Mouse (Mus musculus) forebrain, postnatal 0 days (tissue): ENCODE data around the gene Carmil1. TPM values are rescaled to one million over a fixed set of nuclear protein-coding genes. Genes with fewer than 3 reads are reported as not detected.

Experiments
- ATAC-seq: fragments of 200-750 bp; cut with Nextera tagmentation; 2 replicates; pipeline ENCODE4 v1.8.0; 2017; ENCODE audit warnings: mild to moderate bottlenecking, moderate library complexity
- DNase-seq: peaks from one replicate; pipeline ENCODE4 v3.0.0-alpha.2; 2015
- H3K27ac ChIP-seq: fragments of 300-500 bp; sonication (generic); 2 replicates; pipeline ENCODE4 v1.5.1; 2014; ENCODE audit warnings: low read depth, mild to moderate bottlenecking, antibody characterized with exemption, low read length, moderate library complexity, mixed read lengths
- H3K27me3 ChIP-seq: fragments of 300-500 bp; sonication (generic); 2 replicates; pipeline ENCODE4 v1.6.1; 2014; ENCODE audit warnings: mild to moderate bottlenecking, low read length, mixed read lengths; ENCODE audit not compliant: insufficient read depth
- H3K36me3 ChIP-seq: fragments of 300-500 bp; sonication (generic); 2 replicates; pipeline ENCODE4 v1.6.1; 2014; ENCODE audit warnings: mild to moderate bottlenecking, moderate library complexity; ENCODE audit not compliant: insufficient read depth
- H3K4me1 ChIP-seq: fragments of 300-500 bp; sonication (generic); 2 replicates; pipeline ENCODE4 v1.6.1; 2014; ENCODE audit warnings: antibody characterized with exemption; ENCODE audit not compliant: insufficient read depth
- H3K4me2 ChIP-seq: fragments of 300-500 bp; sonication (generic); 2 replicates; pipeline ENCODE4 v1.6.1; 2014; ENCODE audit warnings: low read depth, mild to moderate bottlenecking, moderate library complexity
- H3K4me3 ChIP-seq: fragments of 300-500 bp; sonication (generic); 2 replicates; pipeline ENCODE4 v1.5.1; 2014; ENCODE audit warnings: low read depth, low read length, mixed read lengths
- H3K9ac ChIP-seq: fragments of 300-500 bp; sonication (generic); 2 replicates; pipeline ENCODE4 v1.6.1; 2014; ENCODE audit warnings: mild to moderate bottlenecking
- H3K9me3 ChIP-seq: fragments of 300-500 bp; sonication (generic); 2 replicates; pipeline ENCODE4 v1.6.1; 2016; ENCODE audit warnings: low read length
- CTCF ChIP-seq: sonication (generic); IDR thresholded peaks from 2 replicates; pipeline ENCODE4 v1.5.1; 2016; ENCODE audit warnings: antibody characterized with exemption, control low read depth, low read depth
- WGBS: fragments of 180-500 bp; shearing (Covaris S2); extraction: QIAGEN DNeasy Blood & Tissue Kit; methylation state at CpG from one replicate; pipeline ENCODE4 v1.1.7; 2014; 5-methylcytosine and 5-hydroxymethylcytosine counted together
- polyA plus RNA-seq: library from polyadenylated mRNA; unstranded; fragments of >200 nt; fragmentation: Nextera tagmentation; extraction: Ambion mirVana; gene quantifications from 2 replicates; pipeline ENCODE4 v1.2.1, GENCODE M21; 2015
- total RNA-seq: library from RNA; depleted of rRNA; stranded (reverse); fragments of >200 nt; gene quantifications from 2 replicates; pipeline ENCODE4 v1.2.3, GENCODE M21; 2014

Gene Carmil1
- total and polyA plus RNA-seq, 2 experiments from 2014 or later: 30.2 to 47.9 TPM

- Histone ChIP-seq H3K9me3 (no peaks in the 10 kb centered on the region), H3K27me3 (no peaks in the 10 kb centered on the region), H3K4me3 (no peak overlapping the region), H3K4me2 (no peak overlapping the region), H3K36me3 (peaks cover 6% of the 10 kb centered on the region; the same call in 1 of the 2 replicates), H3K4me1 (no peaks in the 10 kb centered on the region), H3K9ac (no peak overlapping the region), H3K27ac (no peak overlapping the region)
- WGBS: 93% methylated on average over 6 of the region's 6 CpGs
- no peak for TF ChIP-seq CTCF
- DNase-seq (no peak), ATAC-seq (no peak)
Measured at GRCm38 (mm10) chr13:24094825-24095547, 185.6 kb downstream of the Carmil1 start.

GRCm38 (mm10) chr13:24093108-24093507, 187.5 kb downstream of the Carmil1 start:
- DNase-seq: no peak
- no peaks in the 10 kb centered on the region for H3K27me3 ChIP-seq
- H3K36me3 ChIP-seq: peaks cover 6% of the 10 kb centered on the region; the same call in 1 of the 2 replicates
- ATAC-seq: no peak
- no peak overlapping the region for H3K4me2 ChIP-seq
- no peaks in the 10 kb centered on the region for H3K9me3 ChIP-seq
- WGBS: 95% methylated on average over 3 of the region's 3 CpGs
- no peak overlapping the region for H3K27ac ChIP-seq
- no peak overlapping the region for H3K9ac ChIP-seq
- H3K4me1 ChIP-seq: no peaks in the 10 kb centered on the region
- H3K4me3 ChIP-seq: no peak overlapping the region
- no peak for TF ChIP-seq CTCF

GRCm38 (mm10) chr13:24092073-24092472, 188.5 kb downstream of the Carmil1 start:
- Histone ChIP-seq H3K9me3 (no peaks in the 10 kb centered on the region), H3K9ac (no peak overlapping the region), H3K27ac (no peak overlapping the region), H3K4me1 (no peaks in the 10 kb centered on the region), H3K27me3 (no peaks in the 10 kb centered on the region), H3K4me2 (no peak overlapping the region), H3K36me3 (peaks cover 6% of the 10 kb centered on the region; the same call in 1 of the 2 replicates), H3K4me3 (no peak overlapping the region)
- no peak for ATAC-seq
- no peak for TF ChIP-seq CTCF
- 93% methylated on average over 5 of the region's 5 CpGs for WGBS
- DNase-seq: no peak

DNA sequence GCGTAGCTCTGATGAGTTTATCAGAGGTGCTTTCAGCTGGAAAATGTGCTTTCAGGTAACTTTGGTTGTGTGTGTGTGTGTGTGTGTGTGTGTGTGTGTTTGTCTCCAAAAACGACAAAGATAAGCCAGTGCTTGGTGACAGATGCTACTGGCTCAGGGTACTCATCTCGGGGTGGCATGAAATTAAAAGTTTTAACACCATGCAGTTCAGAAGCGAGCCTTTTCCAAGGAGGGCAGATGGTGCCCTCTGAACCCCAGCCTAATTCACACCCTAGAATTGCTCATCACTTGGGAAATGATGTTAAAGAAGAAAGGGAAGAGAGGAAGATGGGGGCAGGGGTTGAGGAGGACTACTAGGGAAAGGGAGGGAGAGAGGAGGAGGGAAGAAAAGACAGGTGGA, 198.4 kb downstream of the Carmil1 start:
- H3K4me2 ChIP-seq: no peak overlapping the region
- H3K27ac ChIP-seq: 0 out of 2 replicates have a peak overlapping the region, but pooled peaks have one; percentile 23
- no peaks in the 10 kb centered on the region for H3K27me3 ChIP-seq
- H3K9me3 ChIP-seq: no peaks in the 10 kb centered on the region
- WGBS: 59% methylated on average over 4 of the region's 4 CpGs
- DNase-seq (no peak), ATAC-seq (peak; percentile 61)
- H3K4me3 ChIP-seq: no peak overlapping the region
- H3K9ac ChIP-seq: no peak overlapping the region
- TF ChIP-seq CTCF: no peak
- H3K4me1 ChIP-seq: no peaks in the 10 kb centered on the region
- peaks cover 5% of the 10 kb centered on the region for H3K36me3 ChIP-seq

- 65% methylated on average over 7 of the region's 7 CpGs for WGBS
- Histone ChIP-seq H3K9me3 (no peaks in the 10 kb centered on the region), H3K9ac (no peak overlapping the region), H3K4me3 (no peak overlapping the region), H3K4me2 (no peak overlapping the region), H3K27ac (0 out of 2 replicates have a peak overlapping the region, but pooled peaks have one; percentile 23), H3K4me1 (no peaks in the 10 kb centered on the region), H3K27me3 (no peaks in the 10 kb centered on the region), H3K36me3 (peaks cover 5% of the 10 kb centered on the region)
- ATAC-seq: peak; percentile 49
- TF ChIP-seq CTCF: no peak
- DNase-seq: peak; percentile 46
Measured at GRCm38 (mm10) chr13:24081698-24082097, 198.9 kb downstream of the Carmil1 start.

DNA sequence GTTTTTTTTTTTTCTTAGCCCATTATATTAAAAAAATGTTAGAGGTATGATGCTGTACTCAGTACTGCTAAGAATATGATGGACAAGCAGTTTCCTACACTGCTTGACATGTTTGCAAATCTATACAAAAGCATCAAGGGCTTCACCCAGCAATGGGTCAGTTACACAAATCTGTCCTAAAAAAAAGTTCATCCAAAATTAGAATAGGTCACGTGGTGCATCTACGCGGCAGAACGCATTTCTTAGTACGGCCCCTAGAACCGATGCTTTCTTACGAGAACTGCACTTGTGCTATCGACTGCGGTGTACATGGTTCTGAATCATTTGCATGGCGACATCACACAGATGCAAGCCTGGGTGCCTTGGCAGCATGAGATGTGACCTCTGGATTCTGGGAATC, 208.0 kb downstream of the Carmil1 start:
- Histone ChIP-seq H3K4me3 (no peak overlapping the region), H3K27me3 (no peaks in the 10 kb centered on the region), H3K36me3 (peaks cover 10% of the 10 kb centered on the region; the same call in 1 of the 2 replicates), H3K4me1 (no peaks in the 10 kb centered on the region), H3K9me3 (no peaks in the 10 kb centered on the region), H3K27ac (no peak overlapping the region), H3K9ac (no peak overlapping the region), H3K4me2 (no peak overlapping the region)
- no peak for DNase-seq
- no peak for TF ChIP-seq CTCF
- 91% methylated on average over 10 of the region's 10 CpGs for WGBS
- no peak for ATAC-seq

GRCm38 (mm10) chr13:24067553-24067952, 213.0 kb downstream of the Carmil1 start:
- no peak overlapping the region for H3K4me3 ChIP-seq
- H3K36me3 ChIP-seq: peaks cover 9% of the 10 kb centered on the region; the same call in 1 of the 2 replicates
- no peak for TF ChIP-seq CTCF
- WGBS: 74% methylated on average over 8 of the region's 8 CpGs
- no peak overlapping the region for H3K4me2 ChIP-seq
- H3K4me1 ChIP-seq: no peaks in the 10 kb centered on the region
- ATAC-seq (peak; percentile 55), DNase-seq (peak; percentile 13)
- H3K27me3 ChIP-seq: no peaks in the 10 kb centered on the region
- no peak overlapping the region for H3K27ac ChIP-seq
- H3K9ac ChIP-seq: no peak overlapping the region
- no peaks in the 10 kb centered on the region for H3K9me3 ChIP-seq
